Mouse (Mus musculus): ENCODE data around the gene Srek1ip1.

DNA sequence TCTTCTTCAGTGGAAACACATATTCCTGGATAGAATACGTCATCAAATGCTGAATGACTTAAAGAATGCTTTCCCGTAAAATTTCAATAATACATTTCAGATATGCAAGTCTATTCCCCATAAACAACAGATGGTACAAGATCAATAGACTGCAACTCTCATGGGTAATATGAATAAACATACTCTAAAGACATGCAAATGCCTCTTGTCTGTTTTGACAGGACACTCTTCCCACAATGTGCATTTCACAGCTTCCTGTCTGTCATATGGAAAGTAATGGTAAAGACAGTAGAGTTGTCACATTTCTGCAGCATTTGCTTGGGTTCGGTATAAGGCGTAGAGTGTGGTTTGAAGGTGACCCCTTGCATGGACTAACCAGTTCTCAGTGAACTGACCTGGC lies 5.0 kb upstream of the Srek1ip1 start:
- TF ChIP-seq CTCF (IDR thresholded peaks at IDR 0.05; ENCODE audit: low read depth, low read length), result no peak
- TF ChIP-seq POLR2A (IDR thresholded peaks at IDR 0.05; ENCODE audit: extremely low read depth, insufficient read depth, low read length), result no peak

Data from liver, adult 2 months (tissue).